Mouse (Mus musculus) hindbrain, embryonic 15.5 days (tissue): ENCODE measurements at regions not wholly inside any gene's neighbourhood (a gene's known extent, or its start where the extent isn't known, plus 50 kb on each side); places are given as distances from the start of the nearest gene placed in this dataset.
A peak's percentile ranks its signal among the peaks of the same experiment; 100 is the strongest.
"Not testable (repeated sequence)": the region's sequence is repeated elsewhere in the genome, so short reads cannot be mapped to it uniquely, and the experiment has no call there.

Experiments
- ATAC-seq: fragments of 200-750 bp; cut with Nextera tagmentation; 2 replicates; pipeline ENCODE4 v1.8.0; 2017; ENCODE audit warnings: low read depth, moderate number of reproducible peaks, moderate TSS enrichment; ENCODE audit not compliant: low FRiP score
- H3K27ac ChIP-seq: fragments of 300-500 bp; sonication (generic); replicated peaks from 2 replicates; pipeline ENCODE4 v1.5.1; 2015; ENCODE audit warnings: mild to moderate bottlenecking, inconsistent platforms
- H3K27me3 ChIP-seq: fragments of 300-500 bp; sonication (generic); 2 replicates; pipeline ENCODE4 v1.6.1; 2015; ENCODE audit warnings: control low read depth, inconsistent platforms
- H3K36me3 ChIP-seq: fragments of 300-500 bp; sonication (generic); 2 replicates; pipeline ENCODE4 v1.6.1; 2015; ENCODE audit warnings: control low read depth, inconsistent platforms
- H3K4me1 ChIP-seq: fragments of 300-500 bp; sonication (generic); replicated peaks from 2 replicates; pipeline ENCODE4 v1.6.1; 2015; ENCODE audit warnings: control low read depth, inconsistent platforms
- H3K4me2 ChIP-seq: fragments of 300-500 bp; sonication (generic); 2 replicates; pipeline ENCODE4 v1.6.1; 2015; ENCODE audit warnings: moderate library complexity, mild to moderate bottlenecking, inconsistent platforms
- H3K4me3 ChIP-seq: fragments of 300-500 bp; sonication (generic); 2 replicates; pipeline ENCODE4 v1.5.1; 2015; ENCODE audit warnings: mild to moderate bottlenecking, inconsistent platforms
- H3K9ac ChIP-seq: fragments of 300-500 bp; sonication (generic); 2 replicates; pipeline ENCODE4 v1.6.1; 2015; ENCODE audit warnings: inconsistent platforms
- H3K9me3 ChIP-seq: fragments of 300-500 bp; sonication (generic); 2 replicates; pipeline ENCODE4 v1.6.1; 2016; ENCODE audit warnings: control low read depth, inconsistent platforms
- WGBS: fragments of 180-500 bp; shearing (Covaris S2); methylation state at CpG from one replicate; pipeline ENCODE4 v1.1.7; 2015; 5-methylcytosine and 5-hydroxymethylcytosine counted together

DNA sequence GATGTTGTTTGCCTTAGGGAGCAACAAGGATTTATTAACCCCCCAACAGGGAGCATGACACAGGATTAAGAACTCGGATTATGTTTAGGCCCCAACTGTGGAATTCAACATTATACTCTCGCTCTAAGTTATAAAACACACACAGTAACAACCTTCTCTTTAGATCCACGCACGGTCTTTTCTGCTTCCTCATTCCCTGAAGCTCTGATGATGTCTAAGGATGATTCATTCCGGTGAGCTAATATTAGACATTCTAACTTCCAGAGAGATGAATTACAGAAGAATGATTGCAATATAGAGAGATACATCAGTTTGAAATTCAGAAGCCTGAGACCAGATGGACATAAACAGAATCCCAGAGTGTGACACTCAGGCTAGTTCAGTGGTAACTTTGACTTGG lies 245.0 kb downstream of the Enc1 start:
- no peak overlapping the region for H3K27ac ChIP-seq
- H3K4me1 ChIP-seq = peaks cover 33% of the 10 kb centered on the region
- ATAC-seq = no peak
- H3K27me3 ChIP-seq = no peaks in the 10 kb centered on the region
- no peak overlapping the region for H3K9ac ChIP-seq
- H3K9me3 ChIP-seq = no peaks in the 10 kb centered on the region
- no peak overlapping the region for H3K4me2 ChIP-seq
- no peaks in the 10 kb centered on the region for H3K36me3 ChIP-seq
- 83% methylated on average over 5 of the region's 5 CpGs for WGBS
- H3K4me3 ChIP-seq = no peak overlapping the region

DNA sequence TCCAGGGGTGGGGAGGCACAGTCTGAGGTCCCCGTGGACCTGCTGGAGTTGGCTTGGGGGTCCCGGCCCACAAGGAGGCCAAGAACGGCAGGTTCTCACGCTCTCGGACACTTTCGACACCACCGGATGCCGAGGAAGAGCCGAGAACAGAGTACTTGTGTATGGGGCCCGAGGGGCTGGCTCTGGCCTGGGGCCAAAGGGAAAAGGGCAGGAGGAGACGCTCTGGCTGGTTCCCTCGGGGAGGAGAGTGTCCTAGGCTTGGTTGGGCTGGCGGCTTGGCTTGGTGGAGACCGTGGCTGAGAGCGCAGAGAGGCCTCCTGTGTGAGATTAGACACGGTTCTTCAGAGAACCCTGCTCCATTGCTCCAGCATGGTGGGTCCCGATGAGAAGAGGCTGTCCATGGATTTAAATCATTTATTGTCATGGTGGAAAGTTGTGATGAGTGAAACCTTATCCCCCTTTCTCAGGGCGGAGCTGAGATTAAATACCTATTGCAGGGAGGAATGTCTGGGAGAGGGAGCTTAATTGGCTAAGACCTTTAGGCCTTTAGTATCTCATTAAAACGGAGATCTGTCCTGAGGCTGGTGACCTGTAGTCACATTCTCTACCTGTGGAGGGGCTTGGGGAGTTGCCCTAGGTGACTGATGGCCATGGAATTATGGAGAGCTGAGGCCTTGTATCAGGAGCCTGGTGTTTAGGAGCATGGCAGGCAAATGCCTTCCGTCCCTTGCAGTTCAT lies 244.1 kb downstream of the Enc1 start:
- H3K9me3 ChIP-seq = no peaks in the 10 kb centered on the region
- H3K4me3 ChIP-seq = no peak overlapping the region
- 81% methylated on average over 20 of the region's 20 CpGs for WGBS
- no peak overlapping the region for H3K4me2 ChIP-seq
- H3K27me3 ChIP-seq = no peaks in the 10 kb centered on the region
- no peak for ATAC-seq
- no peaks in the 10 kb centered on the region for H3K36me3 ChIP-seq
- H3K4me1 ChIP-seq = peaks cover 33% of the 10 kb centered on the region
- H3K9ac ChIP-seq = no peak overlapping the region
- H3K27ac ChIP-seq = no peak overlapping the region

DNA sequence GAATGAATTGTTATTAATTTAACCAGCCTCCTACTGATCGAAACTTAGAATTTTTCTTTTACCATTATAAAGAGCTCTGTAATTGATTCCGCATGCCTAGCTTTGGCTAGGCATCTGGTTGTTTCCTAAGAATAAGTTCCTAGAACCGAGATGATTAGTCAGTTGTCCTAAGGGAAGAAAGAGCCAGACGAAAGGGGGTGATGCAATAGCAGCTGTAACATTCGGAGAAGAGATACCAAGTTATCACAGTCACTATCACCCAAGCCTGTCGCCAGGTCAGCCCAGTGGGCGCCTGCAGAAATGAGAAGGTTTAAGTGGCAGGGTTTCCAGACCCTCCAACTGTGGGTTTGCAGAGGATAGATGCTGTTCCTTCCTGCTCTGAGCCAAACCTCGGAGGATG lies 242.8 kb downstream of the Enc1 start:
- no peak for ATAC-seq
- no peaks in the 10 kb centered on the region for H3K36me3 ChIP-seq
- peaks cover 23% of the 10 kb centered on the region for H3K4me1 ChIP-seq
- no peak overlapping the region for H3K27ac ChIP-seq
- 72% methylated on average over 8 of the region's 8 CpGs for WGBS
- no peak overlapping the region for H3K9ac ChIP-seq
- no peaks in the 10 kb centered on the region for H3K9me3 ChIP-seq
- H3K27me3 ChIP-seq = no peaks in the 10 kb centered on the region
- H3K4me3 ChIP-seq = no peak overlapping the region
- no peak overlapping the region for H3K4me2 ChIP-seq

DNA sequence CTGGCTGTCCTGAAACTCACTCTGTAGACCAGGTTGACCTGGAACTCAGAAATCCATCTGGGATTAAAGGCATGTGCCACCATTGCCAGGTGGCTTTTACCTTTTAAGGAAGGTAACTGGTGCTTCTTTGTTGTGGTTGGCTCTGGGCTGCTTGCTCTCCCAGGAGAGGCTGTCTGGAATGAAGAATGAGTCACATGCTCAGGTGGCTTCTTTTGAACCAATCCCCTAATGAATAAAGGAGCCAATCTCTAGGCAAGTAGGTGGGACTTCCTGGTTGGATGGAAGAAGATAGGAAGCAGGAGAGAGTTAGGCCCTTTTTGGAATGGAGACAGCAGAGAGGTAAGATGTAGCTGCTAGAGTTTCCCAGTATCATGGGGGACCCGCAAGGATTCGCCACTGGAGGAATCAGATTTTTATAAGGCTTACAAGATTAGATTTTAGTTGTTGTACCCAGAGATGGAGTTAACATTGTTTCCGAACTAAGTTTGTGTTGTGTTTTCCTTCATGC lies 241.6 kb downstream of the Enc1 start:
- no peaks in the 10 kb centered on the region for H3K36me3 ChIP-seq
- WGBS = over 99% methylated on average over 3 of the region's 3 CpGs
- no peak overlapping the region for H3K4me2 ChIP-seq
- H3K9me3 ChIP-seq = no peaks in the 10 kb centered on the region
- no peaks in the 10 kb centered on the region for H3K27me3 ChIP-seq
- peaks cover 12% of the 10 kb centered on the region for H3K4me1 ChIP-seq
- no peak overlapping the region for H3K4me3 ChIP-seq
- ATAC-seq = no peak
- no peak overlapping the region for H3K27ac ChIP-seq
- H3K9ac ChIP-seq = no peak overlapping the region

DNA sequence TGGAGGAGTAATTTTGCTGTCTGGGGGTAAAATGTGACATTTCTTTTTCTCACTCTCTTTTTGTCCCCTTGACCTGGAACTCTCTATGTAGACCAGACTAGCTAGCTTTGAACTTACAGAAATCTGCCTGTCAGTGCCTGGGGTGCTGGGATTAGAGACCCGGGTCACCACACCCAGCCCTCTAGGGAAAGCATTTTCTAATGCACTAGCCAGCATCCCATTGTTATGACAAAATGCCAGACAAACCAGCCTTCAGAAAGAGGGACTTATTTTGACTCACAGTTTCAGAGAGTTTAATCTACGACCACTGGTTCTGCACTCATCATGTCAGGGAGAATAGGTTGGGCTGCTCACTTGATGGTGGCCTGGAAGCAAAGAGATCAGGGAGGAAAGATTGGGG lies 240.4 kb downstream of the Enc1 start:
- no peak overlapping the region for H3K27ac ChIP-seq
- H3K4me3 ChIP-seq = no peak overlapping the region
- no peaks in the 10 kb centered on the region for H3K36me3 ChIP-seq
- peaks cover 5% of the 10 kb centered on the region; the same call in 1 of the 2 replicates for H3K4me1 ChIP-seq
- ATAC-seq = no peak
- H3K9ac ChIP-seq = no peak overlapping the region
- no peaks in the 10 kb centered on the region for H3K9me3 ChIP-seq
- no peaks in the 10 kb centered on the region for H3K27me3 ChIP-seq
- no peak overlapping the region for H3K4me2 ChIP-seq
- WGBS = 94% methylated on average over 2 of the region's 2 CpGs

DNA sequence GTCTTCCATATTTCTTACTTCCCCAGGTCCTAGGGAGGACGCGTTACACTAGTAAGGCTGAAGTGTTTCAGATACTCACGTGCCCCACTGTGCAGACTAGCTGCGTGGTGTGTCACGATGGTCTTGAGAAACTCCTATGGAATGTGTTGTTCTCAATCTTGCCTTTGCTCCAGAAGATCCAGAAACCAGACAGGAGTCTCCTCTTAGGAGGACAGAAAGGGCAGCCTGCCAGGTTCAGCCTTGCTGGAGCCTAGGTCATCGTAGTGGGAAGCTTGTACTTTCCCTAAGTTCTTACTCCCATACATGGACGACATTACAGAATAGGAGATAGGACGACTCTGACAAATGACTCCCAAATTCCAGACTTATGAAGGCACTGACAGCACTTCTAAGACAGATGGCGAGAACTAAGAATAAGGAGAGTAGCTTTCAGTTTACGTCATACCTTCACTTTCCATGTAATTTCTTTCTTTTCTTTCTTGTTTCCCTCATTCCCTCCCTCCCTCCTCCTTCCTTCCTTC lies 238.2 kb downstream of the Enc1 start:
- H3K4me1 ChIP-seq = no peaks in the 10 kb centered on the region
- ATAC-seq = no peak
- no peak overlapping the region for H3K27ac ChIP-seq
- H3K4me2 ChIP-seq = no peak overlapping the region
- H3K27me3 ChIP-seq = no peaks in the 10 kb centered on the region
- H3K9ac ChIP-seq = no peak overlapping the region
- no peaks in the 10 kb centered on the region for H3K9me3 ChIP-seq
- 93% methylated on average over 10 of the region's 10 CpGs for WGBS
- no peaks in the 10 kb centered on the region for H3K36me3 ChIP-seq
- no peak overlapping the region for H3K4me3 ChIP-seq

DNA sequence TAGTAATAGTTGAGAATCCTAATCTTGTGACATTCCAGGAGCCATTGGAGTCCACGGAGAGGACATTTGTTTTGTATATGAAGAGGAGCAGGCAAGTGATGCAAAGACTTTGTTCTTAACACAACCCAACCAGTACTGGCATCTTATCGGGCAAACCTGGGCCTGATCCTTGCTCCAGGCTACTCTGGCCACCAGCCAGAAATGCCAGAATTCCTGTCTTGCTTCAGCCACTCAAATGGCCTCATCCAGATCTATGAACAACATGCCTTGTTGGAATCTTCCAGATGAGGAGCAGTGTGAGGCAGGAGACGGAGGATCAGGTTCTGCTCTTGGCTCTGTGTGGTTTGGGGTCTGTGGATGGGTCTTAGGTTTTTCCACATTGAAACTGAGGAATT lies 233.1 kb downstream of the Enc1 start:
- H3K36me3 ChIP-seq = no peaks in the 10 kb centered on the region
- ATAC-seq = no peak
- no peaks in the 10 kb centered on the region for H3K27me3 ChIP-seq
- no peak overlapping the region for H3K27ac ChIP-seq
- H3K4me1 ChIP-seq = peaks cover 15% of the 10 kb centered on the region
- no peak overlapping the region for H3K9ac ChIP-seq
- H3K4me3 ChIP-seq = no peak overlapping the region
- no peaks in the 10 kb centered on the region for H3K9me3 ChIP-seq
- 89% methylated on average over 3 of the region's 3 CpGs for WGBS
- H3K4me2 ChIP-seq = no peak overlapping the region

DNA sequence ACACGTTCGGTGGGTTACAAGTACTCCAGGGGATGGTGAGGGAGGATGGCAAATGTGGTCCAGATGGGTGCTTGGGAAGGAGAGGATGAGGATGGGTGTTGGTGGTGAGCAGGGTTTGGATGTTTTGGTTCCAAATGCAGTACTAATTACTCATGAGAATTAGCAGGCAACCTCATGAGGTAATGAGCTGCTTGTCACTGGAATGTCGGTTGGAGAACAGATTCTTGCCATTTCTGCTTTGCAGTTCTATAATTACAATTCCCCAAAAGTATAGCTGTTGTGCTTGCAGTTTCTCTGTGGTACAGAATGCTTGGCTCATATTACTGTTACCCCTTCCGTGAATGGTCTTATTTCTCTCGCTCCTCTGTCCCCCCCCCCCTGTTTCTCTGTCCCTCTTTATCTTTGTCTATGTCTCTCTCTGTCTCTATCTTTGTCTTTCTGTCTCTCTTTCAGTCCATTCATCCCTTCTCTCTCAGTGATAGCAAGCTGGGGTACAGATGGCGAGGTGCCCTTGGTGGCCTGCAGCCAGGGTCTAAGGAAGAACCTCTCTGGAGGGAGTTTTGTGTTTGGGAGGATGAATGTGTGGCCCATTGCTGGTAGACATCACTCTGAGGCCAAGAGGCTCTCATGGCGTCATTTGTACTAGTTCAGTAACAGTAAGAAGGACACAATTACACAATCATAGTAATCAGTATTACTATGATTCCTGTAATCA lies 232.5 kb downstream of the Enc1 start:
- 90% methylated on average over 7 of the region's 7 CpGs for WGBS
- no peak overlapping the region for H3K9ac ChIP-seq
- H3K4me1 ChIP-seq = peaks cover 17% of the 10 kb centered on the region
- H3K4me3 ChIP-seq = no peak overlapping the region
- no peaks in the 10 kb centered on the region for H3K27me3 ChIP-seq
- no peak for ATAC-seq
- no peak overlapping the region for H3K27ac ChIP-seq
- no peaks in the 10 kb centered on the region for H3K9me3 ChIP-seq
- no peaks in the 10 kb centered on the region for H3K36me3 ChIP-seq
- no peak overlapping the region for H3K4me2 ChIP-seq

DNA sequence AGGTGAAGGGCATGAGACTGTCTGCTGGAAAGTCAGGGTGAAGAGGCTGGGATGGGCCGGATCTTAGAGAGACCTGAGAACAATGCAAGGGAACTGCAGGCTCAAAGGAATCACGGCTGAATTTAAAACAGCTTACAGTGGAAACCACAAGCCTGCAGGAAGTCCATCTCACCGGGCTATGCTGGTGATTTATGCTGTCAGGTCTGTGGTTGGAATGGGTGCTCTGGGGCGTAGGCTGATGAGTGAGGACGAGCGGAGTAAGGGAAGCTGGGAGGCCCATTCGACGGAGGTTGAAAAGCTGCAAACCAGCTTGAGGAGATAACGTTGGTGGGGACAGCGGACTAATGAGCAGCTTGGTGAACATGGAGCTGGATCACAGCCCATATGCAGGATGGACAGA lies 229.1 kb downstream of the Enc1 start:
- no peaks in the 10 kb centered on the region for H3K9me3 ChIP-seq
- no peak overlapping the region for H3K4me2 ChIP-seq
- no peak for ATAC-seq
- 44% methylated on average over 10 of the region's 10 CpGs for WGBS
- no peaks in the 10 kb centered on the region for H3K27me3 ChIP-seq
- no peak overlapping the region for H3K4me3 ChIP-seq
- H3K9ac ChIP-seq = no peak overlapping the region
- H3K4me1 ChIP-seq = peaks cover 17% of the 10 kb centered on the region
- H3K36me3 ChIP-seq = no peaks in the 10 kb centered on the region
- H3K27ac ChIP-seq = 0 out of 2 replicates have a peak overlapping the region, but pooled peaks have one; percentile 28

DNA sequence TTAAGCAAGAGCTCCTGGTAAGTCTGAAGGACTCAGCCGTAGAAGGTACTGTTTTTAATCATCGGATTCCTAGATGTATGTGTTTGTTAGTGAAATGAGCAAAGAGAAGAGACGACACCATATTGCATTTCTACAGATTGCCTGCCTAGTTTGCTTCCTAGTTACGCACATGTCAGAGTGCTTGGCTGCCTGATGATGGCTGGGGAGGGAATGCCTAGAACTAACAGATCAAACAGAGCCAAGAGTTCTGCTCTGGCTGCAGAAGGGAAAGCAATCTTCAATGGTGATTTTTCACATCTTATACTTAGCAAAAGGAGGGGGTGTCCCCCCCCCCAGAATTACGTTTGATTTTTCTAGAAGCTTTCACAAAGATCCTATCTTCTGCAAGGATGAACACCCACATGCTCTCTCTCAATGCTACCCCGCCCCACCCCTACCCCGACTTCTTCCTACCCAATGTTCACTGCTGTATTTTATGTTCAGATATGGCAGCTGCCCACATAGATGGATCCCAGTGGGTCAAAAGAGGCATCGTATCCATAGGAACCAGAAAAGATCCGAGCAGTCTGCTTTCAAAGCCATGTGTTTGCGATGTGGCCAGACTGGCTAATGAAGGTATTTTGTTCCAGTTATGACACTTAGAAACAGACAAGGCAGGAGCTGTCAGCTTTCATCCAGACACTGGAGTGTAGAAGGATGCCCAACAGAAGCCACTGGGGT lies 228.1 kb downstream of the Enc1 start:
- WGBS = 45% methylated on average over 10 of the region's 10 CpGs
- Histone ChIP-seq H3K4me2 (no peak overlapping the region), H3K27me3 (no peaks in the 10 kb centered on the region), H3K36me3 (no peaks in the 10 kb centered on the region), H3K9ac (no peak overlapping the region), H3K4me3 (no peak overlapping the region), H3K27ac (0 out of 2 replicates have a peak overlapping the region, but pooled peaks have one; percentile 31), H3K4me1 (peaks cover 17% of the 10 kb centered on the region), H3K9me3 (no peaks in the 10 kb centered on the region)
- ATAC-seq = peak; percentile 75

DNA sequence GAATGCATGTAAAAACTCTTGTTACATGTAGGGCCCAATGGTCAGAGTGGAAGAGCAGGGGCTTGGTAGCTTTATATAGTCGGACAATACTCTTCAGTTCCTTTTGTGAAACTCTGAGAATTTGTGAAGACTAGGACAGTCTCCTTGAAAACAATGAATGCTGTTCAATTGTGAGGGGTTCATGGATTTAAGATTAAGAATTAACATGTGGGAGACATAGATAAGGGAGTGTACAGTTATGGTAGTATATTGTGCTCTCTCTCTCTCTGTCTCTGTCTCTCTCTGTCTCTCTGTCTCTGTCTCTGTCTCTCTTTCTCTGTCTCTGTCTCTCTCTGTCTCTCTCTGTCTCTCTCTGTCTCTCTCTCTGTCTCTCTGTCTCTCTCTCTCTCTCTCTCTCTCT lies 225.7 kb downstream of the Enc1 start:
- H3K9me3 ChIP-seq, ATAC-seq, H3K4me2 ChIP-seq, H3K36me3 ChIP-seq, H3K27ac ChIP-seq, H3K9ac ChIP-seq, H3K27me3 ChIP-seq, H3K4me3 ChIP-seq: not testable (repeated sequence)
- peaks cover 17% of the 10 kb centered on the region for H3K4me1 ChIP-seq
- 74% methylated on average over 1 of the region's 1 CpGs for WGBS

DNA sequence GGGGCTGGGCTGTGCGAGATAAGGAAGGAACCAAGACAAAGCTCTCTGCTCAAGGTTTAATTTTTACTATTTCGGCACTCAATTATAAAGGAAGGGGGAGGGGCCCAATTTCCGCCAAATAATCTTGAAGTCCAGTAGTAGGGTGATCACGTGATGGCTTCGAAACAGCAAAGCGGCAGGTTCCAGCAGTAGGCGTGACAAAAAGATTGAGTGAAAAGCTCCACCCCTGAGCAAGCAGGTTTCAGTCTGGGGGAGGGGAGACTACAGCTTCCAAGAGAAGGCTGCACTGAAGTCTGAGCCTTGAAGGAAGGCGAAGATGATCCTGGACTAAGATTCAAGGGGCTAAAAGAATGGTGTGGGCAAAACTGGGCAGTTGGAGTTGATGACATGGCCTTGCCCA lies 222.9 kb downstream of the Enc1 start:
- 90% methylated on average over 8 of the region's 8 CpGs for WGBS
- Histone ChIP-seq H3K9ac (no peak overlapping the region), H3K36me3 (no peaks in the 10 kb centered on the region), H3K27me3 (no peaks in the 10 kb centered on the region), H3K9me3 (no peaks in the 10 kb centered on the region), H3K4me1 (peaks cover under 1% of the 10 kb centered on the region; the same call in 1 of the 2 replicates), H3K27ac (no peak overlapping the region), H3K4me2 (no peak overlapping the region), H3K4me3 (no peak overlapping the region)
- no peak for ATAC-seq
